In the genomic region with DNA sequence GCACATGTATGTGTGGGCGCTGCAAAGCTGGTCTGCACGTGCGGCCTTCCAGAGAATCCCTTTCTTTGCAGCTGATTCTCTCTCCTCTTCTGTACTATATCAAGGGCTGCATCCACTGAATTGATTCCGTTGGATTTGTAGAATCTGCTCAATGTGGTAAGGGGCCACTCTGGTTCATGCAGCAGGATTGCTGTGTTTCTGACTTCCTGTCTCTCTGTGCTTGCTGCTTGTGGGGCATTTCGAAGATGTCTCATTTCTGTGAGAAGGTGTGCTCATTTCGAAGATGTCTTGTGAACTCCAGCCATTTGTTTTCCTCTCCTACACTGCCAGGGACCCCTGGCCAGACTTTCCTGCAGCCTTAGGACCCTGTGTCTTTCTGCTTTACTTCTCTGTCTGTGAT, we compare ENCODE assay signal across 16 mouse cellular contexts.
A peak's percentile ranks its signal among the peaks of the same experiment; 100 is the strongest.
DNase-seq lines count a peak whose midpoint lies in the region; ATAC-seq and TF ChIP-seq lines count a peak whose summit lies in the region.
"Had no signal": no experiment of that assay in that cellular context is flagged by ENCODE, and none has a peak within 500 bp of the region (broad histone marks: within the 10 kb centered on the region; RNA-seq: fewer than 3 reads in every experiment).

No protein-coding gene starts in this region.

- intact Hi-C loops in heart, adult 2 months (cut with DNase I): no loop called here

- no peak overlapping the region for H3K4me2 ChIP-seq in heart, embryonic 12.5 days
- H3K4me2 ChIP-seq in liver, embryonic 12.5 days: no peak overlapping the region
- H3K4me2 ChIP-seq in CH12.LX (ENCODE audit: insufficient read depth, low read depth, poor library complexity, severe bottlenecking): no peak overlapping the region
- peak overlapping the region; percentile 51 for H3K4me2 ChIP-seq in myocyte (ENCODE audit: low read depth)
- H3K4me2 ChIP-seq: forebrain, embryonic 12.5 days; liver, embryonic 15.5 days; midbrain, embryonic 12.5 days had no signal

- no peak for ATAC-seq in heart, embryonic 12.5 days (ENCODE audit: insufficient number of reproducible peaks, low FRiP score)
- ATAC-seq in liver, embryonic 12.5 days: no peak
- ATAC-seq: hindbrain, embryonic 16.5 days had no signal

- 85% methylated on average over 6 of the region's 6 CpGs for WGBS in heart, embryonic 12.5 days
- 89% methylated on average over 6 of the region's 6 CpGs for WGBS in heart, adult 2 months
- WGBS in liver, embryonic 12.5 days (ENCODE audit: insufficient replicate concordance): 76% methylated on average over 6 of the region's 6 CpGs

- DNase-seq in heart, adult 2 months: no peak
- DNase-seq in liver: no peak
- no peak for DNase-seq in CH12.LX (ENCODE audit: extremely low read depth)
- no peak for DNase-seq in embryo, embryonic 9.5 days (ENCODE audit: extremely low spot score)
- DNase-seq: cerebellum, adult 9-10 months; gastrocnemius, postnatal 36 days; left cerebral cortex, postnatal 4 days; thymus, postnatal 36 days had no signal

- dilution Hi-C loops in CH12.LX (cut with MboI; ENCODE audit: extremely low pct_ligation_motif_present, extremely low pct_unique_long_range_greater_than_20kb, low sequenced_read_pairs): no loop called here

- in situ Hi-C loops in CH12.LX (cut with MboI; ENCODE audit: low pct_ligation_motif_present, low pct_unique_long_range_greater_than_20kb, low sequenced_read_pairs): no loop called here

- H3K27me3 ChIP-seq in heart, embryonic 12.5 days (replicated peaks): no peaks in the 10 kb centered on the region
- no peaks in the 10 kb centered on the region for H3K27me3 ChIP-seq in heart, adult 2 months (ENCODE audit: control insufficient read depth, insufficient read depth, low read length)
- no peaks in the 10 kb centered on the region for H3K27me3 ChIP-seq in liver, embryonic 12.5 days (replicated peaks)
- H3K27me3 ChIP-seq in CH12.LX (replicated peaks) (no peaks in the 10 kb centered on the region), myocyte (ENCODE audit: control insufficient read depth, insufficient read depth, insufficient read length) (no peaks in the 10 kb centered on the region)
- H3K27me3 ChIP-seq: forebrain, embryonic 12.5 days; liver, embryonic 15.5 days; midbrain, embryonic 12.5 days had no signal

- H3K4me1 ChIP-seq in heart, embryonic 12.5 days (replicated peaks): peaks cover 23% of the 10 kb centered on the region; the same call in 1 of the 2 replicates
- H3K4me1 ChIP-seq in heart, adult 2 months (ENCODE audit: control insufficient read depth, insufficient read depth, low read length): peaks cover 7% of the 10 kb centered on the region
- peaks cover 79% of the 10 kb centered on the region for H3K4me1 ChIP-seq in liver, embryonic 12.5 days
- peaks cover 61 to 97% of the 10 kb centered on the region in 2 experiments for H3K4me1 ChIP-seq in CH12.LX (ENCODE audit: control insufficient read depth in 1 of 2, insufficient read depth in 2 of 2)
- H3K4me1 ChIP-seq: forebrain, embryonic 12.5 days; midbrain, embryonic 12.5 days had no signal

- H3K27ac ChIP-seq in heart, embryonic 12.5 days (ENCODE audit: poor library complexity, severe bottlenecking): peak overlapping the region; percentile 39; the same call in 1 of the 2 replicates
- no peak overlapping the region; the same call in 1 of the 2 replicates for H3K27ac ChIP-seq in heart, adult 2 months
- 0 out of 2 replicates have a peak overlapping the region, but pooled peaks have one; percentile 49 for H3K27ac ChIP-seq in liver, embryonic 12.5 days
- H3K27ac ChIP-seq in CH12.LX (ENCODE audit: insufficient read depth, low read depth): peak overlapping the region; percentile 25
- H3K27ac ChIP-seq: forebrain, embryonic 12.5 days; layer of hippocampus, adult 2 months; liver, embryonic 15.5 days; midbrain, embryonic 12.5 days had no signal

- no peaks in the 10 kb centered on the region for H3K36me3 ChIP-seq in heart, embryonic 12.5 days
- no peaks in the 10 kb centered on the region for H3K36me3 ChIP-seq in heart, adult 2 months (ENCODE audit: control insufficient read depth, insufficient read depth, low read length)
- H3K36me3 ChIP-seq in liver, embryonic 12.5 days: peaks cover 17% of the 10 kb centered on the region; the same call in 1 of the 2 replicates
- peaks cover 57 to 97% of the 10 kb centered on the region in 2 experiments for H3K36me3 ChIP-seq in CH12.LX (replicated peaks in 1 of 2; ENCODE audit: control insufficient read depth in 1 of 2, insufficient read depth in 1 of 2, low read length in 1 of 2)
- H3K36me3 ChIP-seq in myocyte (ENCODE audit: control insufficient read depth, insufficient read depth): peaks cover 9% of the 10 kb centered on the region
- H3K36me3 ChIP-seq: forebrain, embryonic 12.5 days; liver, embryonic 15.5 days; midbrain, embryonic 12.5 days had no signal

- H3K9ac ChIP-seq in heart, embryonic 12.5 days: no peak overlapping the region
- H3K9ac ChIP-seq in heart, adult 2 months (ENCODE audit: low read depth, low read length): no peak overlapping the region
- H3K9ac ChIP-seq in liver, embryonic 12.5 days: no peak overlapping the region
- no peak overlapping the region for H3K9ac ChIP-seq in CH12.LX (ENCODE audit: insufficient read depth, low read depth)
- H3K9ac ChIP-seq: forebrain, embryonic 12.5 days; liver, embryonic 15.5 days; midbrain, embryonic 12.5 days had no signal

- no peak for TF ChIP-seq RAD21 in CH12.LX (IDR thresholded peaks at IDR 0.05; ENCODE audit: low read depth, low read length)

- no peak for TF ChIP-seq POLR2A in heart, adult 2 months (IDR thresholded peaks at IDR 0.05; ENCODE audit: insufficient read depth, low read depth, low read length)
- TF ChIP-seq POLR2A in CH12.LX (IDR thresholded peaks at IDR 0.05; ENCODE audit: low read depth, low read length): peak; percentile 36
- TF ChIP-seq POLR2A in myocyte (IDR thresholded peaks at IDR 0.05; ENCODE audit: insufficient read length, low read depth): no peak

- no peak overlapping the region for H3K4me3 ChIP-seq in heart, embryonic 12.5 days
- no peak overlapping the region for H3K4me3 ChIP-seq in heart, adult 2 months
- no peak overlapping the region for H3K4me3 ChIP-seq in liver, embryonic 12.5 days
- H3K4me3 ChIP-seq in CH12.LX (replicated peaks in 1 of 3; ENCODE audit: low read depth in 2 of 3, low read length in 2 of 3, poor library complexity in 1 of 3) (no peak overlapping the region), myocyte (no peak overlapping the region)
- H3K4me3 ChIP-seq: forebrain, embryonic 12.5 days; layer of hippocampus, adult 2 months; liver, embryonic 15.5 days; midbrain, embryonic 12.5 days had no signal

- no peaks in the 10 kb centered on the region for H3K79me2 ChIP-seq in heart, adult 2 months (replicated peaks; ENCODE audit: control insufficient read depth, insufficient read depth, low read length)
- H3K79me2 ChIP-seq in CH12.LX (replicated peaks; ENCODE audit: control insufficient read depth, extremely low read depth, insufficient read depth, poor library complexity, severe bottlenecking) (peaks cover 97% of the 10 kb centered on the region), myocyte (ENCODE audit: control insufficient read depth, insufficient read depth) (peaks cover 59% of the 10 kb centered on the region)

- TF ChIP-seq EP300 in heart, adult 2 months (IDR thresholded peaks at IDR 0.05; ENCODE audit: insufficient read depth, low read depth, low read length): no peak
- TF ChIP-seq EP300 in CH12.LX (IDR thresholded peaks at IDR 0.05; ENCODE audit: low read length): no peak

- no peak overlapping the region for H3ac ChIP-seq in myocyte (ENCODE audit: control insufficient read depth, insufficient read length)

- no peaks in the 10 kb centered on the region for H3K9me3 ChIP-seq in heart, embryonic 12.5 days (replicated peaks)
- H3K9me3 ChIP-seq in liver, embryonic 12.5 days (replicated peaks): no peaks in the 10 kb centered on the region
- H3K9me3 ChIP-seq in CH12.LX (replicated peaks; ENCODE audit: low read length): no peaks in the 10 kb centered on the region
- H3K9me3 ChIP-seq: forebrain, embryonic 12.5 days; liver, embryonic 15.5 days; midbrain, embryonic 12.5 days had no signal

- TF ChIP-seq CTCF in heart, adult 2 months (IDR thresholded peaks at IDR 0.05): no peak
- TF ChIP-seq CTCF in CH12.LX (conservative IDR thresholded peaks at IDR 0.05 in 1 of 2, IDR thresholded peaks at IDR 0.05 in 1 of 2; ENCODE audit: low read depth in 2 of 2, low read length in 2 of 2): no peak

TF ChIP-seq in CH12.LX, 34 proteins besides CTCF, POLR2A, EP300 and RAD21 (continues in another document):
- no peak for TF ChIP-seq ZNF384 (IDR thresholded peaks at IDR 0.05; ENCODE audit: low read depth, low read length)
- TF ChIP-seq E2F4 (IDR thresholded peaks at IDR 0.05; ENCODE audit: insufficient replicate concordance, low read depth, low read length): no peak
- TF ChIP-seq USF2 (conservative IDR thresholded peaks at IDR 0.05; ENCODE audit: low read depth, low read length): no peak
- TF ChIP-seq NRF1 (IDR thresholded peaks at IDR 0.05; ENCODE audit: low read depth, low read length): no peak
- no peak for TF ChIP-seq RCOR1 (conservative IDR thresholded peaks at IDR 0.05; ENCODE audit: low read depth, low read length)
- no peak for TF ChIP-seq UBTF (IDR thresholded peaks at IDR 0.05; ENCODE audit: low read depth, low read length)
- TF ChIP-seq USF1 (IDR thresholded peaks at IDR 0.05; ENCODE audit: low read depth, low read length): no peak
- no peak for TF ChIP-seq IRF4 (IDR thresholded peaks at IDR 0.05; ENCODE audit: low read depth, low read length)
- TF ChIP-seq CHD1 (IDR thresholded peaks at IDR 0.05; ENCODE audit: low read depth, low read length): no peak
- TF ChIP-seq MAZ (IDR thresholded peaks at IDR 0.05; ENCODE audit: low read depth, low read length): no peak
- no peak for TF ChIP-seq ZKSCAN1 (IDR thresholded peaks at IDR 0.05; ENCODE audit: borderline replicate concordance, low read depth, low read length)

TF ChIP-seq in myocyte, 11 proteins besides CTCF, POLR2A, EP300 and RAD21:
- TF ChIP-seq REST (IDR thresholded peaks at IDR 0.05; ENCODE audit: insufficient read depth, insufficient read length) (no peak), CEBPB (IDR thresholded peaks at IDR 0.05; ENCODE audit: insufficient read depth, poor library complexity, severe bottlenecking) (no peak), MYOG (IDR thresholded peaks at IDR 0.05; ENCODE audit: control insufficient read depth in 1 of 3, insufficient read depth in 1 of 3, insufficient read length in 2 of 3, low read depth in 2 of 3) (no peak), TCF12 (IDR thresholded peaks at IDR 0.05; ENCODE audit: insufficient read depth, poor library complexity, severe bottlenecking) (no peak), MYOD1 (IDR thresholded peaks at IDR 0.05; ENCODE audit: control insufficient read depth in 1 of 3, insufficient read length in 2 of 3, low read depth in 2 of 3) (no peak), USF1 (IDR thresholded peaks at IDR 0.05; ENCODE audit: low read depth) (no peak), MAX (IDR thresholded peaks at IDR 0.05; ENCODE audit: low read depth) (no peak), POLR2AphosphoS2 (IDR thresholded peaks at IDR 0.05; ENCODE audit: insufficient read length, low read depth) (no peak), E2F4 (IDR thresholded peaks at IDR 0.05; ENCODE audit: insufficient read depth) (no peak), TCF3 (IDR thresholded peaks at IDR 0.05; ENCODE audit: insufficient read length, low read depth) (no peak), SRF (IDR thresholded peaks at IDR 0.05; ENCODE audit: control insufficient read depth, insufficient read length, low read depth) (no peak)
